In the genomic region with DNA sequence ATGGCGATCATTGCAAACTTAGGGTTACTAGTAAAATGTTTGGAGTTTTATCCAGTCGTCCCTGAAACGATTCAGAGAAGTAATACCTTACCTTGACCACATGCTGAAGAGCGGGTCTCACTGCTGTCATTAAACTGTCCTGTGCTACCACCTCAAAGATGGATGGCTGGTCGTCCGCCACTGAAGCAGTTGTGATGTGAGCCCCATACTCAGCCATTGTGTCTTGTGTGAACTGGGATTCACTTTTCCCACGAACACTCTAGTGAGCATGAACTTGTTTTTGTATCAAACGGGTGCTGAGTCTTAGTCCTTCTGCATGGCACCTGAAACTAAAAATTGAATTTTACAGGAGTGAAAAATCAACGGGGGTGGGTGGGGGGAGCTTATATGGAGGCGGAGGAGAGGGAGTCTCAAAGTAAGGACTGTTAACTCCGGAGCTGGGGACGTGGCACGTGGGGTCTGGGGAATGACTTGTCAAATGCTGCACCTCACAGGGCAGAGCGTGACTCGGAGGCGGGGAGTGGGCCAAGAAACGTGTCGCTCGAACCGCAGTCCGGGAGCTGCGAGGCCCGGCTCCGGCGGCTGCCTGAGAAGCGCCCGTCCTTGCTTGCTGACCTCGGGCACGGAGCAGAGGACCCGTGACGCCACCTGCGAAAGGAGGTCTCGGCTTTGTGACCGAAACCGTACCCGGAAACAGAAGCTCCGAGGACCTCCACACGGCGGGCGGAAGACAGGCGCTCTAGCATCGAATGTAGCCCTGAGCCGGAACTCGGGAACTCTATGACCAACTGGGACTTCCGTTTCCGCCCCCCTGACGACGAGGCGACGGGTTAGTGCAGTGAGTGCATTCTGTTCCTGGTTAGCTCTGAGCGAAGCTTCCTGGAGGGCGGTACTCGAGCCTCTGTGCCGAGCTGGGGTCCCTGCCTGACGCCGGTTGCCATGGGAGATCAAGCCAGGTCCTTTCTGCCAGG, we compare ENCODE assay signal across 8 mouse cellular contexts. TPM values are rescaled to one million over a fixed set of nuclear protein-coding genes. Genes with fewer than 3 reads are reported as not detected.
A peak's percentile ranks its signal among the peaks of the same experiment; 100 is the strongest.
DNase-seq lines count a peak whose midpoint lies in the region; ATAC-seq lines count a peak whose summit lies in the region.

A gene (plus strand): TSS at position 800 of the 971 bp plus-strand sequence.

- DNase-seq in adipocyte (ENCODE audit: low spot score) = peak; percentile 93
- DNase-seq in embryo, embryonic 10 days (ENCODE audit: low spot score) = peak; percentile 98
- peak; percentile 93 for DNase-seq in gastrocnemius, postnatal 14 days
- peak; percentile 95 for DNase-seq in left cerebral cortex, postnatal 10 days (ENCODE audit: extremely low spot score in 1 of 2, low spot score in 2 of 2)
- DNase-seq in right cerebral cortex, postnatal 25 days = peak; percentile 93
- DNase-seq in urinary bladder, postnatal 4 days (ENCODE audit: low spot score in 2 of 2) = peak; percentile 89 to 91

- ATAC-seq in inflammation-experienced regulatory T-cells, adult 6 months = peak; percentile 82
- peak; percentile 88 for ATAC-seq in megakaryocyte-erythroid progenitor cell, adult 5-6 weeks (replicated peaks; ENCODE audit: low FRiP score, low TSS enrichment, poor library complexity, severe bottlenecking)

- intact Hi-C loops in gastrocnemius, postnatal 14 days (cut with DNase I; ENCODE audit: low total_unique reads) = no loop called here
- intact Hi-C loops in left cerebral cortex, postnatal 10 days (cut with DNase I) = no loop called here

RNA-seq across cellular contexts. Expression of the gene that starts here (rescaled TPM):
- total RNA-seq in gastrocnemius, postnatal 14 days (2021) = 10 to 100 TPM; 34.3 to 35.7 TPM
- 10 to 100 TPM; 57.2 to 59.1 (median 57.7) TPM for polyA plus RNA-seq in inflammation-experienced regulatory T-cells, adult 6 months (2017; shearing (Covaris generic))
- total RNA-seq in left cerebral cortex, postnatal 10 days (2021) = 100 to 1,000 TPM; 326 to 342 TPM
- 74.0 and 74.2 TPM in 2 replicates for total RNA-seq in megakaryocyte-erythroid progenitor cell, adult 5-6 weeks (2014; fragmentation: Nextera tagmentation)
- total RNA-seq in megakaryocyte-erythroid progenitor cell, adult 5-6 weeks (2017) = 61.2 and 65.4 TPM in 2 replicates

Comparison
In these comparisons a context has a peak if more than half of its experiments do, and no peak if none do; other contexts are left out.
1. Peak in every context shown above with its lines: DNase-seq and ATAC-seq.
2. RNA of the gene that starts here (total RNA-seq): 326 to 342 TPM in left cerebral cortex, postnatal 10 days; 61.2 to 74.2 TPM in megakaryocyte-erythroid progenitor cell, adult 5-6 weeks and 34.3 to 35.7 TPM in gastrocnemius, postnatal 14 days; every median in the first group is over 4 times any median in the second.